19 mouse cellular contexts compared by ENCODE assay signal in genomic region chr9:9653463-9653862, GRCm38 (mm10).
"Had no signal": no experiment of that assay in that cellular context is flagged by ENCODE, and none has a peak within 500 bp of the region (broad histone marks: within the 10 kb centered on the region; RNA-seq: fewer than 3 reads in every experiment).

No protein-coding gene starts in this region.

- H3K9ac ChIP-seq: lung, embryonic 14.5 days; midbrain, embryonic 12.5 days; neural tube, embryonic 13.5 days; neural tube, embryonic 15.5 days had no signal

- ATAC-seq: midbrain, embryonic 16.5 days had no signal

- DNase-seq: lung, adult 18-20 months; lung, embryonic 14.5 days; lung, postnatal 10 days; lung, postnatal 4 days; midbrain, embryonic 14.5 days; retina, postnatal 1 day; right cerebral cortex, adult 18-20 months; right cerebral cortex, postnatal 25 days; right cerebral cortex, postnatal 4 days; spleen, adult 18-20 months; thymus, adult 18-20 months; thymus, postnatal 14 days; thymus, postnatal 36 days had no signal

- H3K4me3 ChIP-seq: midbrain, embryonic 10.5 days; midbrain, embryonic 12.5 days; myocyte; neural tube, embryonic 13.5 days; neural tube, embryonic 15.5 days had no signal

- H3K4me1 ChIP-seq: midbrain, embryonic 10.5 days; midbrain, embryonic 12.5 days; neural tube, embryonic 13.5 days; neural tube, embryonic 15.5 days had no signal

- H3K27me3 ChIP-seq: midbrain, embryonic 12.5 days; neural tube, embryonic 13.5 days; neural tube, embryonic 15.5 days had no signal

- H3K4me2 ChIP-seq: lung, embryonic 14.5 days; midbrain, embryonic 12.5 days; neural tube, embryonic 13.5 days; neural tube, embryonic 15.5 days had no signal

- H3K36me3 ChIP-seq: midbrain, embryonic 10.5 days; midbrain, embryonic 12.5 days; neural tube, embryonic 13.5 days; neural tube, embryonic 15.5 days had no signal

- H3K9me3 ChIP-seq: midbrain, embryonic 10.5 days; midbrain, embryonic 12.5 days; neural tube, embryonic 13.5 days; neural tube, embryonic 15.5 days had no signal

- H3K27ac ChIP-seq: midbrain, embryonic 10.5 days; midbrain, embryonic 12.5 days; neural tube, embryonic 13.5 days; neural tube, embryonic 15.5 days had no signal
